Mouse (Mus musculus) ES-Bruce4 (cell line): ENCODE measurements around the gene Col7a1. TPM values are rescaled to one million over a fixed set of nuclear protein-coding genes. Genes with fewer than 3 reads are reported as not detected.

Source experiments
- H3K27ac ChIP-seq: 2 replicates; pipeline ENCODE4 v1.5.1; 2012; ENCODE audit warnings: low read length, inconsistent platforms; ENCODE audit not compliant: insufficient read depth
- H3K27me3 ChIP-seq: 2 replicates; pipeline ENCODE4 v1.6.1; 2012; ENCODE audit warnings: mild to moderate bottlenecking, low read length, inconsistent platforms; ENCODE audit not compliant: control insufficient read depth, poor library complexity, insufficient read depth, severe bottlenecking
- H3K36me3 ChIP-seq: 2 replicates; pipeline ENCODE4 v1.6.1; 2012; ENCODE audit warnings: inconsistent platforms, mild to moderate bottlenecking, low read length, moderate library complexity; ENCODE audit not compliant: control insufficient read depth, poor library complexity, insufficient read depth, severe bottlenecking
- H3K4me1 ChIP-seq: one replicate; pipeline ENCODE4 v1.8.1; 2011; ENCODE audit warnings: low read length; ENCODE audit not compliant: control insufficient read depth, insufficient read depth
- H3K4me3 ChIP-seq: 2 replicates; pipeline ENCODE4 v1.5.1; 2011; ENCODE audit warnings: low read depth, mild to moderate bottlenecking, low read length
- H3K9ac ChIP-seq: 2 replicates; pipeline ENCODE4 v1.6.1; 2012; ENCODE audit warnings: low read depth, mild to moderate bottlenecking, inconsistent platforms; ENCODE audit not compliant: poor library complexity, severe bottlenecking
- H3K9me3 ChIP-seq: replicated peaks from 2 replicates; pipeline ENCODE4 v1.6.1; 2012; ENCODE audit warnings: mild to moderate bottlenecking, low read length, inconsistent platforms; ENCODE audit not compliant: control insufficient read depth, poor library complexity, insufficient read depth, severe bottlenecking
- CTCF ChIP-seq: IDR thresholded peaks from one replicate; pipeline ENCODE4 v1.8.1; 2011; ENCODE audit warnings: low read depth, low read length
- EP300 ChIP-seq: IDR thresholded peaks from 2 replicates; pipeline ENCODE4 v1.6.1; 2011; ENCODE audit warnings: low read depth, low read length; ENCODE audit not compliant: insufficient read depth
- POLR2A ChIP-seq: IDR thresholded peaks from one replicate; pipeline ENCODE4 v1.8.1; 2011; ENCODE audit warnings: low read length; ENCODE audit not compliant: insufficient read depth
- polyA plus RNA-seq: library from polyadenylated mRNA; stranded (reverse); fragments of >200 nt; gene quantifications from 2 replicates; pipeline ENCODE4 v1.2.4, GENCODE M21; 2011; ENCODE audit warnings: low read depth; ENCODE audit not compliant: missing spikeins, insufficient read depth, insufficient read length

Col7a1 gene
- polyA plus RNA-seq, 1 experiment: 6.5 TPM

DNA sequence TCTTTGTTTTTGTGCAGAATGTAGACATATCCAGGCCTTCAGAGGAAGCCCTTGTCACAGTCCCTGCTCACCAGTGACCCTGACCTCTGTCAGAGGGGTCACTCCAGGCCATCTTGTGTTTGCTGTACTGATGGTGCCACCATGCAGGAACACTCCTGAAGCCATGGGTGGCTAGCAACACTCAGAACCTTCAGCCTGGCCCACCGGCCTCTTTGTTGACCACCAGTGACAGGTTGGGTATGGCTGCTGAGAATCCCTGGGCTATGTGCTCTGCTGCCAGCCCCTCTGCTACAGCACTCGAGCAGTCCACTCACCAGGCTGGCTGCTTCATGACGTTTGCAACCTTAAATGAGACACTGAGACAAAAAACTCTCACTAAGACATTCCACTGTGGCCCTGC is 76.9 kb downstream of the Col7a1 start:
- H3K27ac ChIP-seq: no peak overlapping the region
- TF ChIP-seq EP300: no peak
- TF ChIP-seq POLR2A: no peak
- TF ChIP-seq CTCF: no peak
- no peaks in the 10 kb centered on the region for H3K27me3 ChIP-seq

DNA sequence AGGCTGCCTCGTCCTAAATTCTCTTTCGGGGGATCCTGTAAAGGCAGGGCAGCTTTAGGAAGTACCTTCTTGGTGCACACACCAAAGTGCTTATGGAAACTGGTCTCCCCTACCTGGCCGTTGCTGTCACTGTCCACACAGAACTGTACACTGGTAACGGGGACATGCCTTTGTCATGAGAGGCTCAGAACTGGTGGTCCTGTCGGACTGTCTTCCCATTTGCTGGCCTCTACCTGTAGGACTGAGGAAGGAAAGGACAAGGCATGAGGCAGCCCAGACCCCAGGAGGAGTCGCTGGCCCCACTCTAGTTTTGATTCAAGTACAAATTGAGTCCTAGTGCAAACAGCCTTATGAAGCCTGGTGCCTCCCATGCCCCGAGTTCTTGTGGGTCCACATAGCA is 77.6 kb downstream of the Col7a1 start:
- Histone ChIP-seq H3K9ac (no peak overlapping the region), H3K27me3 (no peaks in the 10 kb centered on the region), H3K9me3 (no peaks in the 10 kb centered on the region), H3K27ac (no peak overlapping the region), H3K4me1 (peaks cover 2% of the 10 kb centered on the region), H3K36me3 (no peaks in the 10 kb centered on the region), H3K4me3 (no peak overlapping the region)
- TF ChIP-seq EP300 (no peak), CTCF (no peak), POLR2A (no peak)

More for the DNA sequence above, 76.9 kb downstream of the Col7a1 start:
- H3K4me3 ChIP-seq: no peak overlapping the region
- H3K9ac ChIP-seq: no peak overlapping the region
- H3K9me3 ChIP-seq: no peaks in the 10 kb centered on the region
- no peaks in the 10 kb centered on the region for H3K36me3 ChIP-seq
- peaks cover 2% of the 10 kb centered on the region for H3K4me1 ChIP-seq

DNA sequence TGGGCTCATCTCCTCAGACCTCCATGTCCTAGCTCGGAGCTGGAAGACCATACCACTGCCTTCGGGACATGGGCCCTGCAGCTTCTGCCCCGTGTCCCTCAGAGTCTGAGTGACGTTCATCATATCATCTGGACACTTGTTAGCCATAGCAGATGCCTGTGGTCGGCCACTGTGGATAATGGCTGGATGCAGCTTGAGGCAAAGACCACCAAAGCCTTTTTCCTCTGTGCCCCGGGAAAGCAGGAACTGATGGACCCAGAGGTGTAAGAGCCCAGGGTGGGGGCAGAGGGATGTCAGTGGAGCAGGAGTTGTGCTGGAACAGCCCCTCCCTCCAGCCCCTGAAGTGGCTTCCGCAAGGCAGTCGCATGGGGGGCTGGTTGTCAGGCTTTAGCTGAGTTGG is 78.3 kb downstream of the Col7a1 start:
- H3K4me3 ChIP-seq: no peak overlapping the region
- peaks cover 2% of the 10 kb centered on the region for H3K4me1 ChIP-seq
- H3K36me3 ChIP-seq: no peaks in the 10 kb centered on the region
- no peaks in the 10 kb centered on the region for H3K9me3 ChIP-seq
- no peaks in the 10 kb centered on the region for H3K27me3 ChIP-seq
- TF ChIP-seq CTCF (no peak), EP300 (no peak), POLR2A (no peak)
- H3K9ac ChIP-seq: no peak overlapping the region
- no peak overlapping the region for H3K27ac ChIP-seq

DNA sequence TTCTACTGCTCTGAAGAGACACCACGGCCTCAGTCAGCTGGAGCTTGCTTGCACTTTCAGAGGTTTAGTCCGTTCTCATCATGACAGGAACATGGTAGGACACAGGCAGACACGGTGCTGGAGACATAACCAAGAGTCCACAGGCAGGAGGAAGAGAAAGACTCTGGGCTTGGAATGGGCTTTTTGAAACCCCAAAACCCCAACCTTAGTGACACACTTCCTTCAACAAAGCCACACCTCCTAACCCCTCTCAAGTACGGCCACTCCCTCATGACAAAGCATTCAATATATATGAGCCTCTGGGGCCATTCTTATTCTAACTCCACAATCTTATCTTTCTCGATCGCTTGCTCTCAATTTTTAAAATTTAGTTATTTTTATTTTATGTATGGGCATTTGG is 79.0 kb downstream of the Col7a1 start:
- H3K4me1 ChIP-seq: peaks cover 2% of the 10 kb centered on the region
- H3K36me3 ChIP-seq: no peaks in the 10 kb centered on the region
- H3K4me3 ChIP-seq: no peak overlapping the region
- H3K9me3 ChIP-seq: no peaks in the 10 kb centered on the region
- no peaks in the 10 kb centered on the region for H3K27me3 ChIP-seq
- H3K9ac ChIP-seq: no peak overlapping the region
- TF ChIP-seq POLR2A: no peak
- TF ChIP-seq EP300: no peak
- no peak for TF ChIP-seq CTCF
- H3K27ac ChIP-seq: no peak overlapping the region

Other genes with a start within 250 kb of the Col7a1 start
- gene Ip6k2, start 169.8 kb upstream of the Col7a1 start, polyA plus RNA-seq: 37.4 and 39.5 TPM in 2 replicates
- gene Nckipsd, start 145.2 kb upstream of the Col7a1 start, polyA plus RNA-seq: 10.3 and 11.8 TPM in 2 replicates
- 3.5 and 6.2 TPM in 2 replicates for gene Celsr3, start 127.3 kb upstream of the Col7a1 start, polyA plus RNA-seq
- 8.2 and 8.3 TPM in 2 replicates for gene Slc26a6, start 100.3 kb upstream of the Col7a1 start, polyA plus RNA-seq
- not detected in 2 replicates for gene Tmem89, start 39.0 kb upstream of the Col7a1 start, polyA plus RNA-seq
- gene Uqcrc1, start 17.0 kb upstream of the Col7a1 start, polyA plus RNA-seq: 183 and 193 TPM in 2 replicates
- gene Ucn2, start 32.4 kb downstream of the Col7a1 start, polyA plus RNA-seq: not detected in 2 replicates
- gene Pfkfb4, start 38.2 kb downstream of the Col7a1 start, polyA plus RNA-seq: 3.9 and 4.4 TPM in 2 replicates
- 48.3 and 53.5 TPM in 2 replicates for gene Shisa5, start 85.0 kb downstream of the Col7a1 start, polyA plus RNA-seq
- 2.4 TPM in 1 of 2 replicates, not detected in the other for gene Trex1, start 106.1 kb downstream of the Col7a1 start, polyA plus RNA-seq
- gene Atrip, start 120.5 kb downstream of the Col7a1 start, polyA plus RNA-seq: 17.3 and 20.0 TPM in 2 replicates
- 4.9 and 7.0 TPM in 2 replicates for gene Ccdc51, start 128.9 kb downstream of the Col7a1 start, polyA plus RNA-seq
- 203 and 225 TPM in 2 replicates for gene Tma7, start 129.0 kb downstream of the Col7a1 start, polyA plus RNA-seq
- 16.1 and 19.1 TPM in 2 replicates for gene Plxnb1, start 141.8 kb downstream of the Col7a1 start, polyA plus RNA-seq
- gene Fbxw21, start 208.5 kb downstream of the Col7a1 start, polyA plus RNA-seq: not detected in 2 replicates
- not detected in 2 replicates for gene Fbxw13, start 242.4 kb downstream of the Col7a1 start, polyA plus RNA-seq